Mouse (Mus musculus) hindbrain, embryonic 11.5 days (tissue): ENCODE measurements at regions not wholly inside any gene's neighbourhood (a gene's known extent, or its start where the extent isn't known, plus 50 kb on each side); places are given as distances from the start of the nearest gene placed in this dataset.

Experiments used
- ATAC-seq: fragments of 200-750 bp; cut with Nextera tagmentation; 2 replicates; pipeline ENCODE4 v1.8.0; 2017; ENCODE audit warnings: mild to moderate bottlenecking, moderate TSS enrichment, moderate library complexity; ENCODE audit not compliant: low FRiP score
- DNase-seq: peaks from one replicate; pipeline ENCODE4 v3.0.0-alpha.2; 2015; ENCODE audit warnings: low spot score
- H3K27ac ChIP-seq: fragments of 300-500 bp; sonication (generic); 2 replicates; pipeline ENCODE4 v1.5.1; 2014; ENCODE audit warnings: mild to moderate bottlenecking, low read depth, low read length
- H3K27me3 ChIP-seq: fragments of 300-500 bp; sonication (generic); 2 replicates; pipeline ENCODE4 v1.6.1; 2014; ENCODE audit warnings: mild to moderate bottlenecking, low read length, moderate library complexity, mixed read lengths; ENCODE audit not compliant: control insufficient read depth, insufficient read depth
- H3K36me3 ChIP-seq: fragments of 300-500 bp; sonication (generic); 2 replicates; pipeline ENCODE4 v1.6.1; 2014; ENCODE audit warnings: mild to moderate bottlenecking, low read length, moderate library complexity, mixed read lengths; ENCODE audit not compliant: control insufficient read depth, insufficient read depth
- H3K4me1 ChIP-seq: fragments of 300-500 bp; sonication (generic); replicated peaks from 2 replicates; pipeline ENCODE4 v1.6.1; 2014; ENCODE audit warnings: low read length, mixed read lengths; ENCODE audit not compliant: control insufficient read depth, insufficient read depth
- H3K4me2 ChIP-seq: fragments of 300-500 bp; sonication (generic); replicated peaks from 2 replicates; pipeline ENCODE4 v1.6.1; 2014; ENCODE audit warnings: mild to moderate bottlenecking, low read depth, low read length
- H3K4me3 ChIP-seq: fragments of 300-500 bp; sonication (generic); 2 replicates; pipeline ENCODE4 v1.5.1; 2014; ENCODE audit warnings: low read depth, low read length
- H3K9ac ChIP-seq: fragments of 300-500 bp; sonication (generic); 2 replicates; pipeline ENCODE4 v1.6.1; 2014; ENCODE audit warnings: low read depth, low read length
- H3K9me3 ChIP-seq: fragments of 300-500 bp; sonication (generic); 2 replicates; pipeline ENCODE4 v1.6.1; 2016; ENCODE audit warnings: low read length; ENCODE audit not compliant: control insufficient read depth
- WGBS: fragments of 180-500 bp; shearing (Covaris S2); extraction: QIAGEN DNeasy Blood & Tissue Kit; methylation state at CpG from one replicate; pipeline ENCODE4 v1.1.7; 2014; 5-methylcytosine and 5-hydroxymethylcytosine counted together

DNA sequence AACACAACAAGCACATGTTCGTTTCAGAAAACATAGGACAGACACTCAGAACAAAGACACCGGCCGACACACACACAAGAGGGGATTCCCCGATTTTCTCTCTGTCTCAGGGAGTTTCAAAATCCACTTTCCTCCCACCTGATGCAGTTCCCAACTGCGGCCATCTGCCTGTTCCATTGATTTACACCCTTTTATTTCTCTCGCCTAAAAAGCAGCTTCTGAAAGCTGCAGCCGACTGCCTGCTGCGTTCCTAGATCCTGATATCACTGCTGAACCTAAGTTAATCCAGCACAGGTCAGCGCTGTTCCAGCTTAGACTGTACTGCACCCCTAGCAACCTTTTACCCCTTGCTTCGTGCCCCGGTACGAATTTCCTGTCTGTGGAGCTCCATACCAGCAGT lies 237.0 kb downstream of the Impad1 start:
- no peak overlapping the region for H3K9ac ChIP-seq
- no peak overlapping the region for H3K27ac ChIP-seq
- no peak overlapping the region for H3K4me2 ChIP-seq
- no peaks in the 10 kb centered on the region for H3K9me3 ChIP-seq
- H3K36me3 ChIP-seq: no peaks in the 10 kb centered on the region
- 78% methylated on average over 12 of the region's 12 CpGs for WGBS
- no peaks in the 10 kb centered on the region for H3K27me3 ChIP-seq
- H3K4me1 ChIP-seq: no peaks in the 10 kb centered on the region
- ATAC-seq (no peak), DNase-seq (no peak)
- no peak overlapping the region for H3K4me3 ChIP-seq

DNA sequence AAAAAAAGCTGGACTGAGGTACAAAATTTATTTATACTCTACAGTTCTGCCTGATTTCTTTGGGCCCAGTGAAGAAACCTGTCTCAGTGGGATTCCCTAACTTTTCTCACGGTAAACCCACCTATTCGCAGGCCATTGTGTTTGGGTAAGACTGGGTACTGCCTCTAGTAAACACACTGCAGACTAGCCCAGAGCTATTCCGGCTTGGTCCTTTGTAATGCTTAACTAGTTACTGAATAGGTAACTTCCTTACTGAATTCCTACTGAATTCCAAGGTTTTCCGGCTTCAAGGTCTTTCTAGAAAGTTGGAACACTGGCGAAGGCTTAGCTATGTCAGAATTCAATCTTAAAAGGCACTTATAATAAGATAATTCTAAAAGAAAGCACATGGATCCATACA lies 242.9 kb downstream of the Impad1 start:
- no peak overlapping the region for H3K9ac ChIP-seq
- no peak overlapping the region for H3K4me2 ChIP-seq
- no peaks in the 10 kb centered on the region for H3K4me1 ChIP-seq

GRCm38 (mm10) chr4:4549893-4550292 lies 243.3 kb downstream of the Impad1 start:
- no peak overlapping the region for H3K9ac ChIP-seq
- no peaks in the 10 kb centered on the region for H3K9me3 ChIP-seq
- no peak overlapping the region for H3K27ac ChIP-seq
- ATAC-seq: no peak
- 79% methylated on average over 4 of the region's 4 CpGs for WGBS
- no peaks in the 10 kb centered on the region for H3K36me3 ChIP-seq
- H3K4me3 ChIP-seq: no peak overlapping the region
- no peak for DNase-seq
- H3K27me3 ChIP-seq: no peaks in the 10 kb centered on the region
- H3K4me2 ChIP-seq: no peak overlapping the region
- no peaks in the 10 kb centered on the region for H3K4me1 ChIP-seq

More for the DNA sequence above, 242.9 kb downstream of the Impad1 start:
- no peak overlapping the region for H3K4me3 ChIP-seq
- H3K9me3 ChIP-seq: no peaks in the 10 kb centered on the region
- H3K27ac ChIP-seq: no peak overlapping the region
- WGBS: 76% methylated on average over 5 of the region's 5 CpGs
- no peaks in the 10 kb centered on the region for H3K36me3 ChIP-seq
- no peak for ATAC-seq
- no peaks in the 10 kb centered on the region for H3K27me3 ChIP-seq
- no peak for DNase-seq

DNA sequence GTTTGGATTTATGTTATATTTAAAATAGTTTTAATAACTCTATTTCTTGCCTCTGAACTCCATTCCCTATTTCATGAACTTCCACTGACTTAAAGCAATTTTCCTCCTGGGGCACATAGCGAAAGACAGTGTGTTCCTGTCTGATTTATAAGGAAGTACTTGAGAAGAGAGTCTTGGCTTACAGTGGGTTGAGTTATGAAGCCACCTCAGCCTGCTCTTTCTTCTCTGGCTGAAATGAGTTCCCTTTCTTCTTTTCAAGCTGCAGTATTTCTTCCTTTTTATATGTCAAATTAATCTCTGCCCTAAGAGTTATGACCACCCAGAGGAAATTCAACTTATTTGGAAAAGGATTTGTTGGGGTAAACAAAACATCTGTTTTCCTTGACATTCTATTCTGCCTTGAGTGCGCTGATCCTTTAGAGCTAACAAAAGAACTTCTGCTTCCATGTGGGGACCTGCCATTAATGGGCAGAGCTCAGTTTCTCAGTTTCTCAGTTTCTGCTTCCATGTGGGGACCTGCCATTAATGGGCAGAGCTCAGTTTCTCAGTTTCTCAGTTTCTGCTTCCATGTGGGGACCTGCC lies 255.9 kb downstream of the Impad1 start:
- H3K4me3 ChIP-seq: no peak overlapping the region
- ATAC-seq: no peak
- no peak overlapping the region for H3K9ac ChIP-seq
- no peaks in the 10 kb centered on the region for H3K4me1 ChIP-seq
- no peaks in the 10 kb centered on the region for H3K27me3 ChIP-seq
- no peak overlapping the region for H3K4me2 ChIP-seq
- WGBS: 95% methylated on average over 2 of the region's 2 CpGs
- H3K36me3 ChIP-seq: no peaks in the 10 kb centered on the region
- no peak overlapping the region for H3K27ac ChIP-seq
- no peak for DNase-seq
- H3K9me3 ChIP-seq: no peaks in the 10 kb centered on the region

DNA sequence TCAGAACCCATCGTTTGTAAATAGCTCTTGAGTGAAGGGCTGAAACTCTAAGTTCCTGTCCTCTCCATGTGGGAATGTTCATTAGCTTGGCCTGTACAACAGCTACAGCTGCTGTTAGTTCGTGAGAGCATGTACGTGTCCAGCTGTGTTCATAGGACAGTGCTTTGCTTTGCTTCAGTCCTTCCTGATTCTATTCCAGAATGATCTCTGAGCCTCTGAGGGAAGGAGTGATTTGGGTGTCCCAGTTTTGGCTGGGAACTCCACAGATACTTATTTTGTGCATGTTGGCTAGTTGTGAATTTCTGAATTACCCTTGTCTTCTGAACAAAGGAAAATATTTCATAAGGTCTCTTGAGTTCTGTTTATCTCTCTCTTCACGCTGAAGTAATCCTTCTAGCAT lies 261.0 kb downstream of the Impad1 start:
- Histone ChIP-seq H3K4me1 (no peaks in the 10 kb centered on the region), H3K36me3 (no peaks in the 10 kb centered on the region), H3K9me3 (no peaks in the 10 kb centered on the region), H3K27ac (no peak overlapping the region), H3K4me3 (no peak overlapping the region), H3K4me2 (no peak overlapping the region), H3K27me3 (no peaks in the 10 kb centered on the region), H3K9ac (no peak overlapping the region)
- 83% methylated on average over 4 of the region's 4 CpGs for whole genome bisulfite sequencing
- ATAC-seq (no peak), DNase-seq (no peak)

DNA sequence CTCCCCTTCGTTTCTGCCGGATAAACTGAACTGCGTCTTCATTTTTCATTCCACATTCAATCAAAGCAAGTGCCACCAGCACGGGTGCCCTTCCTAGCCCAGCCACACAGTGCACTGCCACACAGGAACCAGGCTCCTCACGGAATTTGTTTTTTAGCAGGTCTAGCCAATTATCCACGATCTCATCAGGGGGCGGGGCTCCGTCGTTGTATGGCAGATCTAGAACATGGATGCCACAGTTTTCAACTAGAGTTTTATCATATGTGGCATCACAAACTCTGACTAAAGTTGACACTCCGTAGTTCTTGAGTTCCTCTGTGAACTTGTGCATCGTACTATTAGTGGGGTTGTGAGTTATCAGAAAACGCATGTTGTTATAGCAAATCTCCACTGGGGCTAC lies 264.8 kb downstream of the Impad1 start:
- Histone ChIP-seq H3K9ac (no peak overlapping the region), H3K9me3 (no peaks in the 10 kb centered on the region), H3K4me3 (no peak overlapping the region), H3K4me2 (no peak overlapping the region), H3K4me1 (no peaks in the 10 kb centered on the region), H3K36me3 (no peaks in the 10 kb centered on the region), H3K27ac (no peak overlapping the region), H3K27me3 (no peaks in the 10 kb centered on the region)
- ATAC-seq: no peak
- DNase-seq: no peak
- 79% methylated on average over 12 of the region's 12 CpGs for WGBS

DNA sequence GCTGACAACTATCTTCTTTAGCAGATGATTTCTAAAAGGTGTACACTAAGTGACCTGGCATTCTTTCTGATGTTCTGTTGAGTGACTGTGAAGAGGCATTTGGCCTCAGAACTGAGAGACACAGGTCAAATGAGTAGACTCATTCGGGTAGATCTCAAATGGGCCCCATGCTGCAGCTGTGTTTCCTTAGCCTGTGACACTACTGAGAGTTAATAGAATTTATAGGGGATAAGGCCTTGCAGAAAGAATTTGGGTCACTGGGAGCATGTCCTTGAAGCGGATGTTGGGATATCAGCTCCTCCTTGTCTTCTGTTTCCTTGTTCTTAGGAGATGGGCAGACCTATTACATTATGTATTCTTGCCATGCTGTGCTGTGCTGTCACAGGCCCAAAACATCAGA lies 271.4 kb downstream of the Impad1 start:
- WGBS: 75% methylated on average over 2 of the region's 2 CpGs
- no peak overlapping the region for H3K4me2 ChIP-seq
- no peak for DNase-seq
- H3K36me3 ChIP-seq: no peaks in the 10 kb centered on the region
- H3K27ac ChIP-seq: no peak overlapping the region
- H3K27me3 ChIP-seq: no peaks in the 10 kb centered on the region
- H3K9ac ChIP-seq: no peak overlapping the region
- no peak for ATAC-seq
- no peaks in the 10 kb centered on the region for H3K9me3 ChIP-seq
- H3K4me1 ChIP-seq: no peaks in the 10 kb centered on the region
- H3K4me3 ChIP-seq: no peak overlapping the region

DNA sequence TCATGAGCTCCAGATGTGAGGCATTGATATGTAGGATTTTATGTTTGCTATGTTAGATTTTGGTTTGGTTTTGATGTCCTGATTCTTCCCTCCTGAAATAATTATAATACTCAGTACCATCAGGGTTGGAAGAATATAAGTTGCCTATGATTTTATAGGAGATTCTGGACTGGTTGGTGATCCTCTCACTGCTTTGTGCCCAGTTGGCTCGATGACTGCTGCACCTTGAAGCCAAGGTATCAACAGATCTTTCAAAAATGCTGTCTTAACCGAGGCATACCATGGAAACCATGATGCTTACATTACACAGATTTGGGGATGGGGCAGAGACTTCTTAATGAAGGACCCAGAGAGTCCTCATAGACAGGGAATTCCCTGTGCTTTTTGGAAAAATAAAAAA lies 274.4 kb downstream of the Impad1 start:
- no peaks in the 10 kb centered on the region for H3K36me3 ChIP-seq
- 75% methylated on average over 2 of the region's 2 CpGs for WGBS
- no peak for DNase-seq
- no peaks in the 10 kb centered on the region for H3K27me3 ChIP-seq
- H3K4me3 ChIP-seq: no peak overlapping the region
- ATAC-seq: no peak
- no peaks in the 10 kb centered on the region for H3K9me3 ChIP-seq
- no peak overlapping the region for H3K4me2 ChIP-seq
- H3K9ac ChIP-seq: no peak overlapping the region
- H3K4me1 ChIP-seq: no peaks in the 10 kb centered on the region
- no peak overlapping the region for H3K27ac ChIP-seq

DNA sequence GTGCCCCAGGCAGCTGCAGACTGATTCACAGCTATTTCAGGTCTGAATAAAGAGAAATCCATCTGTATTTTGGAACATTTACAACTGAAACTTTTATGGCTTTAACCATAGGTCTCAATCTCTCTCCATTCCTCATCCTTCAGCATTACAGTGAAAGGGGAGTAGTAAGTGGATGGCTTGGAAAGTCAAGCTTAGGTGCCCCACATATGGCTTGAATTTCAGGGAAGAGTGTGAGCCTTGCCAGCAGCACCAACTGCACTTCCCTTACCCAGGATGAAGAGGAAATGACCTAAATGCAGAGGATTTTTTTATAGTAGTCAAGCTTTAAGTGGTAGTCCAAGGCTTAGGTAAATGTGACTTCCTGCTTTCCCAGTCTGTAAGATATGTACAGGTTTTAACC lies 279.8 kb downstream of the Impad1 start:
- H3K9ac ChIP-seq: no peak overlapping the region
- ATAC-seq (no peak), DNase-seq (no peak)
- no peaks in the 10 kb centered on the region for H3K4me1 ChIP-seq
- no peak overlapping the region for H3K4me2 ChIP-seq
- no peaks in the 10 kb centered on the region for H3K27me3 ChIP-seq
- H3K27ac ChIP-seq: no peak overlapping the region
- no peaks in the 10 kb centered on the region for H3K9me3 ChIP-seq
- H3K36me3 ChIP-seq: no peaks in the 10 kb centered on the region
- H3K4me3 ChIP-seq: no peak overlapping the region
